Mouse (Mus musculus) 416B (cell line): ENCODE measurements at regions not wholly inside any gene's neighbourhood (a gene's known extent, or its start where the extent isn't known, plus 50 kb on each side); places are given as distances from the start of the nearest gene placed in this dataset.
A peak's percentile ranks its signal among the peaks of the same experiment; 100 is the strongest.

ENCODE experiments used
- DNase-seq: peaks from one replicate; pipeline ENCODE4 v3.0.0; 2011; ENCODE audit warnings: low read depth

DNA sequence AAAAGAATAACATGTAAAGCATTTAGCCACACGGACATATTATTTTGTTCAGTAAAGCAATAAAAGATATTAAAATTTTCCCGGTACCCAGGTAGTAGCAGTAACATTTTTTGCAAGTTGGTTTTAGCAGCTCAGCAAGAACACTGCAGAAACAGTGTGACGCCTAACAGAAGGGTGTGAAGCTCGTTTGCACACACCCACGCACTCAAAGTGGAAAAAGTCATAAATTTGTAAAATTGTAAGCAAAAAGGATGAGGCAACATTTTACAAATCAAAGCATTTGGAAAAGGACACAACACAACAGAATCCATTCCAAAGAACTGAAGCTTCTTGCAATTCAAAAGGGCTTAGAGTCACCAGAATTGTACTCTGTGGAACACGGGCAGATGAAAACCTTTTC is 1053.6 kb upstream of the Celf2 start:
- DNase-seq, result no peak

DNA sequence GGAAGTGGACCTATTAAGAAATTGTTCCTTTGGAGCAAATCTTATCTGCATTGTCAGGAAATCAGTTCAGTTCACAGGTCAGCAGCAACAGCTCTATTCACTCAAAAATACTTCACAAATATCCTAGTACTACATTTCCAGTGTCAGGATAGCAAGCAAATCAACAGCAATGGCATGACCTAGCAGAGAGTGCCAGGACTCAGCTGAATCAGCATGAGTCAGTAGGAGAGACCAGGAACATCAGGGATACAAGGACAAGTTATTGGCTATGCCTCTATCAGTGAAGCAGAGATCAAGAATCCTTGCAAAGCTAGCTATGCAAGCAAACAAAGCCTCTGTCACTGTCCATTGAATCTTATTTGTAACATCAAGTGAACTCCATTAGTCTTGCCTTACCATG is 1036.8 kb upstream of the Celf2 start:
- DNase-seq, result no peak

DNA sequence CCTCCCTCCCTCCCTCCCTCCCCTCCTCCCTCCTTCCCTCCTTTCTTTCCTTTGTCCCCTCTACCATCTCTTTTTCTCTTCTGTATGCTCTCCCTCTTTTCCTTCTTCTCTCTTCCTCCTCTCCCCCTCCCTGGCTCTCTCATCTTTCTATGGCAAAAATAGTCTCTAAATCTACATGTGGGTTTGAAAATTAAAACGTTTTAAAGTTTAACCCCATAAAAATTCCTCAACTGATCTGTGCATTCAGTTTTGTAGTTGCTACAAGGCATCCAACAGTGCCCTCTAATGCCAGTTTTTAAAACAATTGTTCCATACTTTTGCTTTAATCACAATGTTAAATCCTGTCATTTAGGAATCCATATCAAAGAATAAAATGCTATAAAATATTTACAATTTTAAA is 1027.5 kb upstream of the Celf2 start:
- DNase-seq, result no peak

DNA sequence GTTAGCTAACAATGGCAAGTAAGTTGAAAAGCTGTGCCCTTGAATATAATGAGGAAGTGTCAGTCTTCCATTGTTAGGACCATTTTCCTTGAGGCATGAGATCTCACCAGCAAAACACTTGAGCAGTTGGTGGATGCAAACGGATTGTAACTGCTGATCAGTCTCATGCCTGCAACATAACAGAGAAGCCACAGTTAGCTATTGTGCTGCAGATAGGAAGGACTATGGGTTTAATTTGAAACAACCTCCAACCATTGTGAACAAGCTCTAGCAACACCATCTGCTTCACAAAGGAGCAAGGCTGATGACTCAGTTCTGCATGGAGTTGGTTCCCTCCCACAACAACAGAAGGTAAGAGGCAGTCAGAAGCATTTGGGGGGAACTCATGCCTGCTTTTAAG is 989.1 kb upstream of the Celf2 start:
- DNase-seq, result no peak

DNA sequence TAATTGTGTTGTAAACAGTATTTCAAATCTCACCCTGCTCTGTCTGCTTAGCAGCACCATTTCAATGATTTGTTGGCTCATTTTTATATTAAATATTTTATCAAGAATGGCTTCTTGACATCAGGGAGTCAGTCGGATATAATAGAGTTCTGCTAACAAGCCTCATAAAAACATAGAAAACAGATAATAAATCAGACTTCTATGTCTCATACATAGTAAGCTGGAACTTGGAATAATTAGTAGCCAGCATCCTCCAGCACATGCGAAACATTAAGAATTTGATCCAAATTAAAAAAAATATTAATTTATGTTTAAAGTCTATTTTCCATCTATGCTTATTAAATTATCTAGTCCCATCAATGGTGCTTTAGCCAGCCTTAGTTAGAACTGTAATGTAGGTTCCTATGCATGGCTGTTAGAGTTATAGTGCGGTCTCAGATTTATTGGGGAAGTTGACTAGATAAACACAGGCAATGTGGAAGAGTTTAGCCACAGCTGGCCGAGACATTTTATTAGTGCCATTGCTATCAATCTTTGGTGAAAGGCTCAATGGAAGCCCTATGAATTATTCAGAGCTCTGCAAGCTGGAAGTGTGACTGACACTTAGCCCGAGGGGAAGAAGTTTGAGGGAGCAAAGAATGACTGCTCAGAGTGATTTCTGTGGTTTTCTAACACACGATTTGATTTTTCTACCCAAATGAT is 968.6 kb upstream of the Celf2 start:
- DNase-seq, result no peak

DNA sequence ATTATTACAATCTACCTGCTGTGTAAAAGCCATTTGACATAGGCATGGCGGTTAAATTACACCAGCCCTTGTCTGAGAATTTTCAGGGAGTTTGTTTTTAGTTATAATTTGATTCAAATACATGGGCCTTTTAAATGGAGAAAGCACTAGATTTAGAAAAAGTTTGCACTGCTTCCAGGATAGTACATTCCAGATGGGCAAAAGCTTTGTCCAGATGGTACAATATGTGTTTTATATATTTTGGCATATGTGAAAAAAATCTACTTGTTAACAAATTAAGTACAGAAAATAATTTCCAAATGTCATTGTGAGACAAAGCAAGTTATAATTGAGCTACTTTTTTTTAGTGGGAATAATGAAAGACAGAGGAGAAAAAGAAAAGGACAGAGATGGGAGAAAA is 961.2 kb upstream of the Celf2 start:
- DNase-seq, result no peak

DNA sequence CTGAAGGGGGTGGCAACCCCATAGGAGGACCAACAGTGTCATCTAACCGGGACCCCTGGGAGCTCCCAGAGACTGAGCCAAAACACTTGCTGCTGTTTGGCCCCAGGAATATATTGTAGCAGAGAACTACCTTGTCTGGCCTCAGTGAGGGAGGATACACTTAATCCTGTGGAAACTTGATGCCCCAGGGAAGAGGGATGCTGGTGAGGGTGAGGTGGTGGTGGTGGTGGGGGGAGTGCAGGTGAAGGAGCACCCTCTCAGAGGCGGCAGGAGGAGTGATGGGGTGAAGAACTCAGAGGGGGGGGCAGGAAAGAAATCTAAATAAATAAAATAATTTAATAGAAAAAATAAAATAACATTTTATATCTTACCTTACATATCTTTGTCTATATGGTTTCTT is 959.6 kb upstream of the Celf2 start:
- no peak for DNase-seq

DNA sequence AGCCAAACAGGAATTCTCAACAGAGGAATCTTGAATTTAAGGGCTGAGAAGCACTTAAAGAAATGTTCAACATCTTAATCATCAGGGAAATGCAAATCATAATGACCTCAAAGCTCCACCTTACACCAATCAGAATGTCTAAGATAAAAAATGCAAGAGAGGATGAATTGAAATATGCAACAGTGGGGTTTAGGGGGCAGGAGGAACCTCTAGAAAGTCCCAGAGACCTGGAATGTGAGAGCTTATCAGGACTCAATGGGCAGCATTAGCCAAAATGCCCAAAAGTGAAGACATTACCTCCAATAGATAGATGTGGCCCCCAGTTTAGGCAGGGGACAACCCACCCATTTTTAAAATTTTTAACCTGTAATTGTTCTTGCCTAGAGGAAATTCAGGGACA is 959.0 kb upstream of the Celf2 start:
- DNase-seq, result no peak

DNA sequence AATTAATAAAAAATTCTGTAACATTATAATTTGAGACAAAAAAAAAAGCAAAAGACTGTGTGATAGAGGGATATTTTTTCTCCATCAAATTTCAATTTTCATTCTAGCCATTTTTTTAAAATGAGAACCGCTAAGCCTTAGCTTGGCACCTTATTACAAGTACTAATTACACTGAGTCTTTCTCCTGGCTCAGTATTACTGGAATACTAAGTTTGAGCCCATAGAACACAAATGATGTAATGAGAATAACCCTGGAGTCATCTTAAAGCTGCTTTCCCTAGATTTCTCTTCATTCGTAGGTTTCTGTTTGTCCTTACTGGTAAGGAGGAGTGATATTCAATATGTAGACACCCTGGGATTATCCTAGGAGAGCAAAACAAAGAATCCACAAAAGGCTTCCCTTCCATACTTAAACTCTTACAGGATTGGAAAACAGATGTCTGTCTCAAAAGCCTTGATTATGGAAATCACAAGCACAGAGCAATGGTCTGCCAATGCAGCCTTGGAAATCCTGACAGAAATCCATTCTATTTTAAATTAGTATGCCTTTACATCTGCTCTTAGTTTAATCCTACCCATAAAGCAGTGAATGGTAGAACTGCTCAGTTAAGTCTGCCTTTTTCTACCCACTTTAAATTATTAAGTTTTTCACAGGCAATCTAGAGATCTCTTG is 958.3 kb upstream of the Celf2 start:
- DNase-seq, result no peak

DNA sequence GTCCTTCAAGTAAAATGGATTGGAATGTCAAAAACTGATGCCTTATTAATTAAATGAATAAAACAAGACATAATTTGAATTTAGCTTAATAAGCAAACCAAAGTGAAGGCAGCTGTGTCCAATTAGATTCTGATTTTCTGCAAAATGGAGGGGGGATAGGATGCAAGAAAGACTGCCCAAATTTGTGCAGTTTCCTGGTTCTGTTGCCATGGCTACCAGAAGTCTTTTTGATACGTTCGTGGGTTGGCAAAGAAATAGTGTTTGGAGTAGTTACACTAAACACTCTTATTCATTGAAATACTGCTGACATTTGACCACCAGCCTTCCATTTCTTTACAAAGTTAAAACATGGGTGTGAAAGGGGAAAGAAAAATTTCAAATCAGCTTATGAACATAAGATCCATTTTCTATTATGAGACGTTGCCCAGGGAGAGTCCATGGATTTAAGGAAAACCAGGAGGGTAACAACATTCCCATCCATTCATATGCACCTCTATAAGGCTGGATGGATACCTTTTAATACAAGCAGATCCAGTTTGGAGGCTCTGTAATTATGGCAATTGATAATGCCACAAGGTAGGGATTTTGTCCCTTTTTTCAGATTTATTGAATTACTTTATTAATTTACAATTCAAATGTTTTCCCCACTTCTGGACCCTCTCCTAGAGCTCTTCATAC is 943.3 kb upstream of the Celf2 start:
- no peak for DNase-seq

DNA sequence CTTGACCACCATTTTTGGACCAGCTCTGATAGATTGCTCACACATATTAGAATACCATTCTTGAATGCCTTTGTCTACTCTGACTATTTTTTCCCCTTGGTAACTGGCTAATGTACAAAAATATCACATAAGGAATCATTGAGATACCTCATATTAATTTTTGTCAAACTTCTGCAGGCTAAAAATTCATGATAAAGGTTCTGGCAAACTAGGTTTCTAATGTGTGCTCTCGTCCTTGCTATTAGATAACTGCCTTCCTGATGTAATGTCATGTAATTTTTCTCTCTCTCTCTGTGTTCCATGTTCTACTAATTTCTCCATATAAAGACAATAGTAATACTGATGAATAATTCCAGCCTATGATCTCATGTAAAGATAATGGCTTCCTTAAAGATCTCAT is 931.9 kb upstream of the Celf2 start:
- DNase-seq, result no peak

DNA sequence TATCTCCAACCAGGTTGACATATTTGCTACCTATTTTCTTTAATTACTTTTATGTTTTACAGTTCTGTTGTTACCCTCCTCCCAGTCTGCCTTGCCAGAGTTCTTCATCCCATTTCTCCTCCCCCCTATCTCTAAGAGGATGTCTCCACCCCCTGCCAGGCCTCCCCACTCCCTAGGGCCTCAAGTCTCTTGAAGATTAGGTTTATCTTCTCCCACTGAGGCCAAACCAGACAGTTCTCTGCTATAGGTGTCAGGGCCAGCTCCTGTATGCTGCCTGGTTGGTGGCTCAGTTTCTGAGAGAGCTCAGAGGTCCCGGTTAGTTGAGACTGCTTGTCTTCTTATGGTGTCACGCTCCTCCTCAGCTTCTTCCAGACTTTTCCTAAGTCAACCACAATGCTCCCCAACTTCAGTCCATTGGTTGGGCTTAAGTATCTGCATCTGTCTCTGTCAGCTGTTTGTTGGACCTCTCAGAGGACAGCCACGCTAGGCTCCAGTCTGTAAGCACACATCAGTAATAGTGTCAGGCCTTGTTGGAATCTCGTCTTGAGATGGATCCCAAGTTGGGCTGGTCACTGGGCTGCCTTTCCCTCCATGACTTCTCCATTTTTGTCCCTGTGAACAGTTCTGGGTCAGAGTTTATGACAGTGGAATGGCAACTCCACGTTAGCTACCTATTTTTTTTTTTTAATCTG is 920.4 kb upstream of the Celf2 start:
- DNase-seq, result no peak

DNA sequence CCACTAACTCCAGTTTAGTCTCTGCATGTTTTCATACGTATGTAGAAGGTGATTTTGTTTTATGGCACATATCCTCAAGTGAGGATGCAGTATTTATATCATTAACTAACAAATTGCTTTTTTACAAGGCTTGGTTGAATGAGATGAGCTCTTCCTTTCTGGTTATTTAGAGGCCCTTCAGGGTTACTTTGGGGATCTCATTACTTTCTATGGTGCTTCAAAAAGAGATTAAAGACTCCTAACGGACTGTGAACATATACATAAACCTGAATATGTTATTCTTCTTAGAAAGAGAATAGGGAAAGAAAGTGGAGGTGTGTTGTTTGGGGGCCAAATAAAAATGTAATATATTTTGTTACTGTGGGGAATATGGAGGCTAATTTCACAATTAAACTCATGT is 918.8 kb upstream of the Celf2 start:
- DNase-seq, result no peak

DNA sequence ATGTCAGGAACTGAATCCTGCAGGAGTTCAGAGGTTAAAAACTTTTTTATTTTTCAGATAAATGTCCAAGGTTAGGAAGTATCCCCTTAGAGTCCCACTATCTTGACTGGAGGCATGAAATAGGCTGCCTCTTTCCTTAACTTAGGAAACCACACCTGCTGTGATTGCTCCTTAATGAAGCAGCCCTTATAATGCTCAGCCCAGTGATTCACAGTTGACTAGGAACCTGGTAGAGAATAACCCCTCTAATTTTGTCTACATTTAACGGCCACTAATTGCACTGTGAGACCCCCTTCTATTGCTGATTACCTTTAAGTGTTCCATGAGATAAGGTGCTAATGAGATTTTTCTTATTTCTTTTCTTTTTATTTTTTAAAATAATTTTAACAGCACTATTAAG is 918.4 kb upstream of the Celf2 start:
- DNase-seq, result no peak

DNA sequence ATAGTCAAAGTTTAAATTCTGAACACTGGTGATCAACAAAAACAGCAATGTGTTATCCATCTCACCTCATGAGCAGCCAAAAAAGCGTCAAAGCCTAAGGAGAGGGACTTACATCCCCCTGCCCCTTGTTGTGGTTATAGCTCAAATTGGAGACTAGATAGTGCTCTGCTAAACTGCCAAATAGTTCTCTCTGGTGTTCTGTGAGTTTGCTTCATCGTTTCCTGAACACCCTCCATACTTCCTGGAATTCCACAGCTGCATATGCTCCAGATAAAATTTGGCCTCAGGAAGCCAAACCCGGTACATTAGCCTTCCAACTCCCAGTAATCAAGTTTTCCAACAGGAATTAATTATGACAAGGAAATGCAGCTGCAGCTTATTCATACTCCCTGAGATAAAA is 906.6 kb upstream of the Celf2 start:
- DNase-seq, result no peak

DNA sequence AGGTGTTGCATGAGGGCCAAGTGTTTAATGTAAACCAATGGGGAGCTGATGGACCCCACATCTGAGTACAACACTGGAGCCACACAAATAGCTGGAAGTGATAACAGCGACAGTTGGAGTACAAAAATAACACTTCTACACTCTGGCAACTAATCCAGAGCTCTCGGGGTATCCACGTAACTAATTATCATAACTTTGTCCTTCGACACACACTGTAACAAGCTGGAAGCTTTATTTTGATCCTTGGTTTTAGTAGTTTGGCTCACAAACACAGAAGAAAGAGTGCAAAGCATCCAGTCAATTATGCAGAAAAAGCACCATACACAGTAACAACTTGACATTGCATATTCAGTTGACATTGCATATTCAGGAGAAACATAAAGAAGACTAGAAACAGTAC is 884.8 kb upstream of the Celf2 start:
- no peak for DNase-seq

DNA sequence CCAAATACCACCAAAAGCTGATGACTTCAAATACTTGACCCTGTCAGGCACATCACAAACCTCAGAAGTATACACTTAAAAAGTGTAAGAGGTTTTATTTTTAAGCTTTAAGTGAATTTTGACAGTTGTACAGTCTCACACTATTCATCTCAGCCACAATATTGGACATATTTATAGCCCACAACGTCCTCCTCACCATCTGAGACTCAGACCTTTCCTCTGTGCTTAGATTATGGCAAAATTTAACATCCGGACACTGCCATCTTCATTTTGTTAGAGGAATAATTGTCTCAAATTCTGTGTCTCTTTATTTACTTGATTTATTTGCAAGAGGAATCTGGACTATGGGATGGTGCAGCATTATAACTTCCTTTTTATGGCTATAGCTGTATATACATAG is 880.2 kb upstream of the Celf2 start:
- DNase-seq, result no peak

DNA sequence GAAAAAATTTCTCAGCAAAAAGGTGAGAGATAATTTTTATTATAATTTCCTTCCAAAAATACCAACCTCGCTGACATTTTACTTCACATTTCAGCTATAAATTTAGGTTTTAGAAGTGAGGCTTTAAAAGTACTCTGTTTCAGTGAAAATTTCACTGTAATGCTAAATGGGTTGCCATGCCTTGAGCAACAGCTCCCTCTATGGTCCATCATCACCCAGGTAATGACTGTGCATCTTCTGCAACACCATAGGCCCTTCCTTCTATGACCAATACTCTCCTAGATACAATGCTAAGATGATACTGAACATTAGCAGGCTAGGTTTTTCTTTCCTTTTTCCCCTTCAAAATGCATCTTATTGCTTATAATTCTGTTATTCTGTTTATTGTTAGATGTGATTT is 870.9 kb upstream of the Celf2 start:
- peak; percentile 46 for DNase-seq

DNA sequence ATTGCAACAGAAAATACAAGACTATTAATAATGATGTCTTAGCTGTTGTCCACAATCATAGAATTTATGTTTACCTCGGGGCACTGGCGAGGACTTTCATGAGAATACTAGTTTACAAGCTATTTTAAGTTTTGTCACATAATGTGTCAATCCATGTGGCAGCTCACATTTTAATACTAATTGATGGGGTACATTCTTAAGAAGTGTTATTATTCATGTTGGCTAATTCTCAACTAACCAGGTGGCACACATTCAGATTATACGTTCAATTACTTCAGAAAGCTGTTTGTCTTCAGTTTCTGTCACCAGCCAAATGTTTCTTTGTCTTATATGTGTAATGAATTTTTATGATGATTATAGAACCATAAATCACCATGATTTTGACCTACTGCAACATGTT is 870.2 kb upstream of the Celf2 start:
- DNase-seq, result no peak

DNA sequence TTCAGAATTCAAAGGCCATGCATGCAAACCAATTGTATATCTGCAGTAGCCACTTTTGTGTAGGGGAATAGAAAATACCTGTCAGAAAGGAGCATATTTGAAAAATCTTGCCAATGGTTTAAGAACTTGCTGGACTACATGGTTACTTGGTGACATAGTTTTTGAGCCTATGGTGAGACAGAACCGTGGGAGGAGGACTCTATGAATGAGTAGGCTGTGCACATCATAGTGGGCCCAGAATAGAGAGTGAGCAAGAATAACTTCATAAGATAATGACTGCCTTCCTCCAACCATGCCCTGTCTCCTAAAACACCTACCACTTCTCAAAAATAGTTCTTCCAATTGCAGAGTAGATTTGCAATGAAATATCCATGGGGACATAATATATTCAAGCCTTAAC is 838.5 kb upstream of the Celf2 start:
- DNase-seq, result no peak

DNA sequence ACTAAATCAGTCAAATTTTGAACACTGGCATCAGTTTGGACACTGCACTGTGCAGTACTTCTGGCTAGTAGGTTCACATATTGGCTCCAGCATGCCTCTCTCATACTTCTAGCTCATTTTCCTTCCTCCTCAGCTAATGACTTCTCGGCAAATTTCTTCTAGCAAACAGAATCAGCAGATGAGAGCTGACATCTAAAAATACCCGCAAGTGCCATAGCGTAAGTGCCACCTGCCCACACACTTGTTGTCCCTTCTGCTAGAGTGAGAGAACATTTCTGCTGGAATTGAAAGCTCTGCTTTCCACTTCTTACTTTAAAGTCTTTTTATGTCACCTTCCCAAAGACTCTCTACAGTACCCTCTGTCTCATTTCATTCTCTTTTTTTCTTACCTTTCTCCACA is 835.4 kb upstream of the Celf2 start:
- no peak for DNase-seq

DNA sequence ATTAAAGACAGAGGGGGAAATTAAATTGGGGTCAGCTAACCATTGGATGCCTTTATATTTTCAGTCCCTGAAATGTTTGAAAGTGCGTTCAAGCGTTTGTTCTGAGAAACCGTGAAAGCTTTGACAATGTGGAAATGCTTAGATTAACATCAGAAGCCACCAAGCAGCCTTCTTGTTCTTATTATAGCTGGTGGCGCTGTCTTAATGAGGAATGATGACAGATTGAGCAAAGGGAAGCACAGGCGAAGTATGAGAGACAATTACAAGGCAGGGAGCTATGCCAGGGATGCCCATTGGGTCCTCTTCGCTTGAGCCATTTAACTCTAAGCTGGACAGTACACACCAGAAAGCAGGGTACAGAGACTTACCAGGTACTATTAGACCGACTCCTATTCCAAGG is 828.9 kb upstream of the Celf2 start:
- DNase-seq, result no peak

DNA sequence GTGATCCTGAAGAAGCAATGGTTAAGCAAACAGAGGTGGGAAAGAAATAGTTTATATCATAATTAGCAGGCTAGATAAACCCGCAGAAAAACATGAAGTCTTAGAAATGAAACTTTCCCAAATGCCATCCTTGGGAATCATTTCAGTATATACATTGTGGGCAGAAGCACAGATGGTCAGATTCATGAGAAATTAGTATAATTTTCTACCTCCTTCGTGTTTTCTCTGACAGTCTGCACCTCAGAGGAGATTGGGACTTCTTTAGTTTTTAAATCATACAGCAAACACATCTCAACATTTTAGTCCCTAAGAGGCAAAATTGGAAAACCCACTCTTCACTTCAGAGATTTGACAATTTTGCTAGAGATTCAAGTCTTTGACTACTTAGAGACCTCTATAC is 786.6 kb upstream of the Celf2 start:
- no peak for DNase-seq
